Mouse (Mus musculus) liver, adult 2 months (tissue): ENCODE results near the gene Zfp654. TPM values are rescaled to one million over a fixed set of nuclear protein-coding genes. Genes with fewer than 3 reads are reported as not detected.

Experiments
- DNase-seq: peaks from one replicate; pipeline ENCODE4 v3.0.0-alpha.2; 2011; ENCODE audit warnings: low read depth, low spot score; ENCODE audit errors: extremely low read depth
- H3K27ac ChIP-seq: fragments of 200-500 bp; replicated peaks from 2 replicates; pipeline ENCODE4 v1.5.1; 2012; ENCODE audit warnings: low read depth, mild to moderate bottlenecking, control low read depth, inconsistent platforms, low read length; ENCODE audit not compliant: insufficient read depth
- H3K27me3 ChIP-seq: fragments of 200-500 bp; 2 replicates; pipeline ENCODE4 v1.6.1; 2012; ENCODE audit warnings: mild to moderate bottlenecking, moderate library complexity, low read length, inconsistent platforms; ENCODE audit not compliant: control insufficient read depth, insufficient read depth
- H3K36me3 ChIP-seq: fragments of 200-500 bp; 2 replicates; pipeline ENCODE4 v1.6.1; 2012; ENCODE audit warnings: low read length, inconsistent platforms; ENCODE audit not compliant: control insufficient read depth, insufficient read depth
- H3K4me1 ChIP-seq: fragments of 200-500 bp; 2 replicates; pipeline ENCODE4 v1.6.1; 2011; ENCODE audit warnings: low read length; ENCODE audit not compliant: control insufficient read depth, insufficient read depth
- H3K4me3 ChIP-seq: fragments of 200-500 bp; 2 replicates; pipeline ENCODE4 v1.5.1; 2011; ENCODE audit warnings: low read depth, mild to moderate bottlenecking, control low read depth, low read length, moderate library complexity; ENCODE audit not compliant: insufficient read depth
- H3K79me2 ChIP-seq: fragments of 200-500 bp; 2 replicates; pipeline ENCODE4 v1.6.1; 2012; ENCODE audit warnings: inconsistent platforms, mild to moderate bottlenecking, low read length, moderate library complexity; ENCODE audit not compliant: control insufficient read depth, insufficient read depth
- H3K9ac ChIP-seq: fragments of 200-500 bp; 2 replicates; pipeline ENCODE4 v1.6.1; 2012; ENCODE audit warnings: low read depth, mild to moderate bottlenecking, control low read depth, inconsistent platforms, low read length
- CTCF ChIP-seq: fragments of 200-500 bp; IDR thresholded peaks from 2 replicates; pipeline ENCODE4 v1.5.1; 2011; ENCODE audit warnings: low read depth, low read length, control low read depth
- POLR2A ChIP-seq: fragments of 200-500 bp; IDR thresholded peaks from 2 replicates; pipeline ENCODE4 v1.6.1; 2011; ENCODE audit warnings: low read length, control low read depth; ENCODE audit not compliant: insufficient read depth; ENCODE audit errors: extremely low read depth
- WGBS: fragments of 180-500 bp; shearing (Covaris S2); methylation state at CpG from one replicate; pipeline ENCODE4 v1.1.7; 2018; 5-methylcytosine and 5-hydroxymethylcytosine counted together
- polyA plus RNA-seq: library from polyadenylated mRNA; depleted of rRNA; stranded (reverse); fragments of >200 nt; gene quantifications from 2 replicates; pipeline ENCODE4 v1.2.3, GENCODE M21; 2012
- total RNA-seq: library from RNA; depleted of rRNA; stranded (reverse); fragments of >200 nt; gene quantifications from 2 replicates; pipeline ENCODE4 v1.2.3, GENCODE M21; 2014

The Zfp654 gene
- total and polyA plus RNA-seq, 2 experiments: 0.65 to 9.7 TPM

DNA sequence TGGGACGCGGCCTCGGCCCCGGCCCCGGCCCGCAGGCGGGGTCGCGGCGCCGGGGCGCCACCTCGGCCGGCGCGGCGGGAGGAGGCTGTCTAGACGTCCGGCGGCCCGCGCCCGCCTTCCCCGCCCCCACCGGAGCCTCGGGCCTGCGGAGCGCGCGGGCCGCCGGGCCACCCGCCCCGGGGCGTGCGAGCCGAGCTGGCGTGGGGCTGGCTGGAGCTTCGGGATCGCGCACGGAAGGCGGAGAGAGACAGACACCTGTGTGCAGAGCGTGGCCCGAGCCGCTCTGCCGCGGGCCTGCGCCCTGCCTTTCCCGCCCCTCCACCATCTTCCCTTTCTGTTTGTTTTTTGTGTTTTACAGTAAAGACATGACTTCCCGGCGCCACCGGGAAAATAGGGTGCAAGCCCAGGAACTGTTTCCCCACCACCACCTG lies 1.0 kb upstream of the Zfp654 start:
- peaks cover 22% of the 10 kb centered on the region for H3K36me3 ChIP-seq
- peak overlapping the region; percentile 93 for H3K9ac ChIP-seq
- TF ChIP-seq CTCF (no peak), POLR2A (0 out of 2 replicates have a peak, but pooled peaks have one; percentile 5)
- no peaks in the 10 kb centered on the region for H3K27me3 ChIP-seq
- peaks cover 11% of the 10 kb centered on the region for H3K4me1 ChIP-seq
- H3K27ac ChIP-seq: peak overlapping the region; percentile 88
- peak overlapping the region; percentile 95 for H3K4me3 ChIP-seq
- peaks cover 12% of the 10 kb centered on the region; the same call in 1 of the 2 replicates for H3K79me2 ChIP-seq
- peak; percentile 28 for DNase-seq
- WGBS: under 1% methylated on average over 50 of the region's 53 CpGs

DNA sequence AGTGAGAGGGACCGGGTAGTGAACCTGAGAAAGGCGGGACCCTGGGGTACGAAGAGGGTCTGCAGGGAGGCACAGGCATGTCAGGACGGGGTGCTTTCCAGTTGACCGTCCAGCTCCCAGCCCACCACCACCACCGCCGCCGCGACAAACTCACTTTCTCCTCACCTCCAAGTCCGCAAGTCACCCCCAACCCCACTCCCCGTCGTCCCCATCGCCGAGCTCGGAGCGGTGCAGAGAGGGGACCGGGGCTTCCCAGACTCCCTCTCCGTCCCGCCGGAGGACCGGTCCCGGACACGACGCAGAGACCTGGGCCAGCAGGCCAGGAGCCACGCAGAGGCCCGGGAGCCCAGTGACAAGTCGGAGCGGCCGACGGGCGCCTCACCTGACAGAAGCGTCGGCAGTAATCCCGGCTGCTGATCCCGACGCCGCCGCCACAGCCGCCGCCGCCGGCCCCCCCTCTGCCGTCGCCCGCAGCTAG lies 328 bp downstream of the Zfp654 start:
- Histone ChIP-seq H3K9ac (peak overlapping the region; percentile 91), H3K79me2 (peaks cover 12% of the 10 kb centered on the region; the same call in 1 of the 2 replicates), H3K4me3 (peak overlapping the region; percentile 89), H3K4me1 (peaks cover 11% of the 10 kb centered on the region), H3K36me3 (peaks cover 16% of the 10 kb centered on the region), H3K27ac (peak overlapping the region; percentile 76), H3K27me3 (no peaks in the 10 kb centered on the region)
- TF ChIP-seq CTCF: no peak
- TF ChIP-seq POLR2A: no peak
- under 1% methylated on average over 37 of the region's 45 CpGs for WGBS
- peak; percentile 31 for DNase-seq

DNA sequence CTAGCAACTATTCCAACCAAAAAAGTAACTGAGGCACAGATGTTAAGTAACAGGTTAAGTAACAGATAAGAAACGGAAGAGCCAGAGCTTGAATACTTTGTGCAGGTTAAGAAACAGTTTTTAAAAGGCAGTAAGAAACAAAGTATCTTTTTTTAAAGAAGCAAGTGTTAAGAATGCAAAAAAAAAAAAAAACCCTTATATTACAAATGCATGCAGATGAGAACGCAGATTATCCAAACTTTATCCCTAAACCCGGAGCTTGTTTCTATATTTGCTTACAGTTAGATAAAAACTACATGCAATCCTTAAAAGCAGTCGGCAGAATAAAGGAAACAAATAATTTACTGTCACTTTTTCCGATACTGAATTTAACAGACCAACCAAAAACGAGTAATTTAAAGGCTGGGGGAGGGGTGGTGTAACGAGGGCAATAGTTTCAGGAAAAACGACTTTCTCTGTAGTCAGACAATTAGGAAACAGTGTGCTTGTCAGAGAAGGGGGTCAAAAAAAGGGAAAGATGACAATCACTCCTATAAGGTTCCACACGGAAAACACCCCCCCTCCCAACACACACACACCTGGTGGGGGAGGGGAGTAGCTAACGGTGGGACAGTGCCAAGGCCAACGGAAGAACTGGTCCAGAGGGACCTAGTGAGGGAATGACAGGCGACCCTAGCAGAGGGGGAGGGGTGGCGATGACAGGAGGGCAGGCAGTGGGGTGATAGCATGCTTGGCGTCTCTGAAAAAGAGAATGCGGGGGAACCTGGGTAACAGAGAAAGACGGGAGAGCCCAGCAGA lies 966 bp downstream of the Zfp654 start:
- TF ChIP-seq POLR2A: no peak
- TF ChIP-seq CTCF: no peak
- Histone ChIP-seq H3K4me3 (peak overlapping the region; percentile 89), H3K4me1 (peaks cover 11% of the 10 kb centered on the region), H3K36me3 (peaks cover 11% of the 10 kb centered on the region), H3K79me2 (peaks cover 13% of the 10 kb centered on the region; the same call in 1 of the 2 replicates), H3K27me3 (no peaks in the 10 kb centered on the region), H3K9ac (peak overlapping the region; percentile 91), H3K27ac (peak overlapping the region; percentile 76)
- DNase-seq: peak; percentile 41
- under 1% methylated on average over 16 of the region's 16 CpGs for WGBS

DNA sequence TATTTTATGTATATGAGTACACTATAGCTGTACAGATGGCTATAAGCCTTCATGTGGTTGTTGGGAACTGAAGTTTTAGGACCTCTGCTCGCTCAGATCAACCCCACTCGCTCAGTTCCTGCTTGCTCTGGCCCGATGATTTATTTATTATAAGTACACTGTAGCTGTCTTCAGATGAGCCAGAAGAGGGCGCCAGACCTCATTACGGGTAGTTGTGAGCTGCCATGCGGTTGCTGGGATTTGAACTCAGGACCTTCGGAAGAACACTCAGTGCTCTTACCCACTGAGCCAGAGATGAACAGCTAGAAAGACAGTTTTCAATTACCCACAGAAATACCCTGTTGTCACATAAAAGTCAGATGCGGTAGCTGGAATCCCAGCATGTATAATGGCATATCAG lies 5.5 kb downstream of the Zfp654 start:
- Histone ChIP-seq H3K4me3 (no peak overlapping the region), H3K79me2 (peaks cover 11% of the 10 kb centered on the region; the same call in 1 of the 2 replicates), H3K4me1 (peaks cover 2% of the 10 kb centered on the region; the same call in 1 of the 2 replicates), H3K27ac (no peak overlapping the region), H3K36me3 (no peaks in the 10 kb centered on the region), H3K9ac (no peak overlapping the region), H3K27me3 (no peaks in the 10 kb centered on the region)
- no peak for DNase-seq
- WGBS: 91% methylated on average over 8 of the region's 8 CpGs
- TF ChIP-seq POLR2A: no peak
- peak; percentile 32; the same call in 1 of the 2 replicates for TF ChIP-seq CTCF

DNA sequence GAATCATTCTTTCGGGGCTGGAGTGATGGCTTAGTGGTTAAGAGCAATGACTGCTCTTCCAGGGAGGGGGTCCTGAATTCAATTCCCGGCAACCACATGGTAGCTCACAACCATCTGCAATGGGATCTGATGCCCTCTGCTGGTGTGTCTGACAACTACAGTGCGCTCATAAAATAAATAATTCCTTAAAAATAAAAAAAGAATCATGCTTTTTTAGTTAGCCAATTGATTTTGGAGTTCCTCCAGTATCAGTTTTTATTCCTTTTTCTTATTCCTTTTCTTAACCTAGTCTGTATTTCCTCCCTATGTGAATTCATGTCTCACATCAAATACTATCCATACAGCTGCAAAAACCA lies 9.1 kb downstream of the Zfp654 start:
- H3K79me2 ChIP-seq: peaks cover 14% of the 10 kb centered on the region; the same call in 1 of the 2 replicates
- WGBS: 92% methylated on average over 3 of the region's 3 CpGs
- no peak overlapping the region for H3K9ac ChIP-seq
- no peak for TF ChIP-seq POLR2A
- TF ChIP-seq CTCF: 0 out of 2 replicates have a peak, but pooled peaks have one; percentile 6
- H3K4me3 ChIP-seq: no peak overlapping the region
- DNase-seq: no peak
- peaks cover 4% of the 10 kb centered on the region for H3K4me1 ChIP-seq
- no peaks in the 10 kb centered on the region for H3K27me3 ChIP-seq
- H3K27ac ChIP-seq: no peak overlapping the region
- no peaks in the 10 kb centered on the region for H3K36me3 ChIP-seq
